Mouse (Mus musculus) heart, postnatal 25 days (tissue): ENCODE measurements around the gene Gpnmb. TPM values are rescaled to one million over a fixed set of nuclear protein-coding genes. Genes with fewer than 3 reads are reported as not detected.

Experiments
- DNase-seq: peaks from one replicate; pipeline ENCODE4 v3.0.0; 2022; ENCODE audit warnings: low spot score
- intact Hi-C: fragments of 180-260 bp; cut with DNase I; formaldehyde crosslinking; loops from one replicate; pipeline ENCODE4 v1.15.1; 2025
- total RNA-seq, 2 experiments: library from RNA; stranded (reverse); gene quantifications; 2 replicates each; pipeline ENCODE4 v1.2.3; 2021

Gpnmb gene
- total RNA-seq, 2 experiments from 2014 or later = 0.53 to 0.70 TPM

DNA sequence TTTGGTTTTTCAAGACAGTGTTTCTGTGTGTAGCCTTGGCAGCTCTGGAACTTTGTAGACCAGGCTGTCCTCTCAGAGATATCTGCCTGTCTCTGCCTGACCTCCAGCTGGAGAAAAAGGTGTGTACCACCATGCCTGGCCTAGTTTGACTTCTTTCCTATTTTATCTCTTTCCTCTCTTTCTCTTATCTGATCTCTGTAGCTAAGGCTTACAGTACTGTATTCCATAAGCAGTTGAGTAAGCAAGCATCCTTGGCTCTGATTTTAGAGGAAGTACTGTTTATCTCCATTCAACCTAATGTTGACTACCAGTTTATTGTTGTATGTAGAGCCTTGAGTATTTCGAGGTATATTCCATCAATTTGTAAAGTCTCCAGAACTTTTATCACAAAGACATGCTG is 43.0 kb downstream of the Gpnmb start:
- DNase-seq = no peak
- intact Hi-C loops = no loop called here

- DNase-seq = no peak
- intact Hi-C loops = no loop called here
Measured at GRCm38 (mm10) chr6:49083008-49083407, 46.7 kb downstream of the Gpnmb start.

DNA sequence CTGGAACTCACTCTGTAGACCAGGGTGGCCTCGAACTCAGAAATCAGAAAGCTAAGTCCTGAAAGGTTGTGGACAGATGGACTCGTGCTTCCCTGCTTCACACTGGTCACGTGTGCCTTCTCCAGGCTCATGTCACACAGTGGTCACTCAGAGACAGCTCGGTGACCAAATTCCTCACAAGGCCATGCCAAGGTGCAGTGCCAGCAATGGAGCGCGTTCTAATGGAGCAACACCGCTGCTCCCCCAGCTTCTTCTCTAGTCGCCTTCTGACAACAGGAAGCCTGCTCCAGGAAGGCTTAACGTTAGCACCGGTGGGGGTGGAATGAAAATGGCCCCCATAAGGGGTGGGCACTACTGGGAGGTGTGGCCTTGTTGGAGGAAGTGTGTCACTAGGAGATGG is 58.6 kb downstream of the Gpnmb start:
- intact Hi-C loops = no loop called here

DNA sequence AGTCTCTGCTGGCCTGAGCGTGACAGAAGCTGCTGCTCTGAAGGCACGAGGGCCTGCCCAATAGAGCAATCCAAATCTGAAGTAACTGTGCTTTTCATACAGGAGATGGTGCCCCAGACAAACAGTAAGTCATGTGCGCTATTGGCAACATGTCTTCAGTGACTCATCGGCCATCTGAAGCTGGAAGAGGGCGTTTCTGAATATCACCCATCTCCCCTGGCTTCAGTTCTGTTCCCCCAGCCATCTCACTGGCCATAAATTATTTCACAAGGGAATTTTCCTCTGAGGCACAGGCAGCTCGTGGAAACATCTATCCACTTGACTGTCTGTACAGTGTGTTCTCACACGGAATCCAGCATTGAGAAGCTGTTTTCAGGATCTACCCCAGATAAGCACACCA is 60.1 kb downstream of the Gpnmb start:
- intact Hi-C loops = no loop called here
- DNase-seq = peak; percentile 51

More for the DNA sequence above, 58.6 kb downstream of the Gpnmb start:
- DNase-seq = no peak

- intact Hi-C loops = no loop called here
- DNase-seq = peak; percentile 77
Measured at GRCm38 (mm10) chr6:49096933-49097461, 60.7 kb downstream of the Gpnmb start.

DNA sequence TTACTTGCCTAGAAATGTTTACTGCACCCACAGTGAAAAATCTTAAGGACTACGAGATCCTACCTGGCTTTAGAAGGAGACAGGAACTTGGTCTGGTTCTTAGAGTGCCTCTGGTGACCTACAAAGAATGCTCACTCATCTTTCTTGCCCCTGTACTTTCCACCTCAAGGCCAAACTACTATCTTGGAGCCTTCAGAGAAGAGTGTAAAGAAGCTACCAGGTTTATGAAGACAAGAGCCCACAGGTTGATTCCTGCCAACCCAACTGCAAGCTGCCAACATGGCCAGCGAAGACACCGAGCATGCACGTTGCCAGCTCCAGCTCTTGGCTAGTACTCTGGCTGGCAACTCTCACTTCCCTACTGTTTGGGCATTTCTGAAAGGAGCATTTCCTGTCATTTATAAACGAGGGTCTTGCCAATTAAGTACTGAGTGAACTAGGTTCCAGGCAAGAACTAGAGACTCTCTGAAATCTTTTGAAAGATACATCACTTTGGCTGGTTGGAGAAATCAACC is 61.3 kb downstream of the Gpnmb start:
- DNase-seq = no peak
- intact Hi-C loops = no loop called here

GRCm38 (mm10) chr6:49099086-49099485 is 62.7 kb downstream of the Gpnmb start:
- no peak for DNase-seq
- intact Hi-C loops = no loop called here

GRCm38 (mm10) chr6:49106746-49107500 is 70.6 kb downstream of the Gpnmb start:
- DNase-seq = no peak
- intact Hi-C loops = no loop called here

DNA sequence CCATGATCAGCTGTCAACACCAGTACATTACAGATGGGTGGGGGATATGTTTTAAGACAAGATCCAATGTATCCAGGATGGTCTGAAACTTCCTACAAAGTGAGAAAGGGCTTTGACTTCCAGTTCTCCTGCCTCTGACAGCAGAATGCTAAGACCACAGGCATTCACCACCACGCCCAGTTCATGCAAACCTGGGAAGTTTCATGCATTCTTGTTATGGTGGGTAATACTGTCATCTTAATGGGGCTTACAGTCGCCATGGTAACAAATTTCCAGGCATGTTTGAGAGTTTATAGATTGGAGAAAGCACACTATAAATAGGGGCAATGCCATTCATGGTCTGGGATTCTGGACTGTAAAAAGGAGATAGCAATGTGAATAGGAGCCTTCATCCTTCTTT is 72.8 kb downstream of the Gpnmb start:
- DNase-seq = no peak
- intact Hi-C loops = no loop called here

- DNase-seq = no peak
- intact Hi-C loops = no loop called here
Measured at GRCm38 (mm10) chr6:49113895-49114294, 77.5 kb downstream of the Gpnmb start.

DNA sequence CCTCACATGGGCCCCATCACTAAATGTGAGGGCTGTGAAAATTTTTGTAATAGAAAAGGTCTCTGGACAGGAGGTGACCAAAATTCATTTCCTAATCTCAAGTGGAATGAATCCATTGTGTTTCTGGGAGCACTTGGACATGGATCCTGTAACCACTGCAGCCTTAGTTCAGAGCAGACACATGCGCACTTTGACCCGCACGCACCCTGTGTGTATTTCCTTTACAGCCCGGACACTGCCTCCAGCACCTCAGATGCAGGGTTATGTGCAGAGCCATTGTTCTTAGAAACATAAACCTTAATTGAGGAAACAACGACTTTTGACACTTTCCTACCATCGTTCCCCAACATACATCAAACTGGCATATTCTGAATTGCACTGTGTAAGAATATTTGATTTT is 78.1 kb downstream of the Gpnmb start:
- intact Hi-C loops = no loop called here
- no peak for DNase-seq

DNA sequence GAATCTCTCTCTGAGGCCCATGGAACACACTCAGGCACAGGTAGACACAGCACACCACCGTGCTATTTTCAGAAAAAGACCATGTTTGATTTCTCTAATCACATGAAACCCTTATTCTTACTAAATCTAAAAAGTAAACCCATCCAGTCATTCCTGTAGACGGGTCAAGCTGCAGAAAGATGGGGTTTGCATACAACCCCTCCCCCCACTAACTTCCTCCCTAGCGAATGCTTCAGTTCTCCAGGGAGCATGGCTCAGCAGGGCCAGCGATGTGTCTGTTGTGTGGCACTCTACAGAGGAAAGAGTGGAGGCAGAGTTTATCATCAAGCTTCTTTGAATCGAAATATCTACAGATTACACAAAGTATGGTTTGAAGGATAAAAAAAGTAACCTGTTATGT is 79.2 kb downstream of the Gpnmb start:
- DNase-seq = no peak
- intact Hi-C loops = no loop called here

DNA sequence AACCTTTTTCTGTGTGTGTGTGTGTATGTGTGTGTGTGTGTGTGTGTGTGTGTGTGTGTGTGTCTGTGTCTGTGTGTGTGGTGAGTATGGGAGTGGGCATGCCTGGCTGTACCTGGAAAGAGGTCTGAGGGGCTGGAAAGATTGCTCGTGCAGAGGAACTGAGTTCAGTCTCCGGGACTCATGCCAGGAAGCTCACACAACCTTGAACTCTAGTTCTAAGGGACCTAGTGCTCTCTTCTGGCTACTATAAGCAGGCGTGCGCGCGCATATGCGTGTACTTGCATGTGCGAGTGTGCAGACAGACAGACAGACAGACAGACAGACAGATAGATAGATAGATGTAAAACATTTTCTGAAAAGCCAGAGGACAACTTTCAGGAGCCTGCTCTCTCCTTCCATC is 79.9 kb downstream of the Gpnmb start:
- intact Hi-C loops = no loop called here
- no peak for DNase-seq

- intact Hi-C loops = no loop called here
- DNase-seq = no peak
Measured at GRCm38 (mm10) chr6:49118446-49118845, 82.1 kb downstream of the Gpnmb start.

DNA sequence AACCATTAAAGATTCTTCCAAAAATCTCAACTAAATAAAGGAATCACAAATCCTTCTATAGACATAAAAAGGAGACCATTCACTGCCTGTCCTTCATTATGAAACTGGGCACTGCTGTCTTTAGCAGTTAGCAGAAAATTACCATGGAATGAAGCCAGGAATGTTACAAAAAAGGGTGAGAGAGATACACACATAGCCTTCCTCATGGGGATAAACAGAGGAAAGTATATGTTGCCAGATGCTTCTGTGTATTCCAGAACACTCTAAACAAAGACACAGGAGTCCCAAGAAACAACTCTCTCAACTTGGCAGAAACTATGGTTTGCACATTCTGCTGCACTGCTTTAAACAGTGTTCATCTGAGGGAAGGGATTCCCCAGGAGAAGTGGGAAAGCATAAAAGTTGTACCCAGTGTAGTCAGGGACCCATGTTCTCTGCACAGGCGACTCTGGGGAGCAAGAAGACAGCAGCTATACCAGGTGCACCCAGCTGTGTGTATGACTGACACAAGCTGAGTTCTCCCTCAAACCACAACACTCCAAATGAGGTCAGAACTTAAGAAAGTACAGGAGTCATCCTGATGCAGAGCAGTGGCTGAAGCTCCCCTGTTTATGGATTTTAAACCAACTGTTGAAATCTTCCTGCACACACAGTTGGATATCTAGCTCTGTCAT is 83.3 kb downstream of the Gpnmb start:
- no peak for DNase-seq
- intact Hi-C loops = no loop called here

- intact Hi-C loops = no loop called here
- no peak for DNase-seq
Measured at GRCm38 (mm10) chr6:49120370-49120769, 84.0 kb downstream of the Gpnmb start.

Other genes starting within 250 kb of the Gpnmb start
- 10 to 100 TPM; 16.6 to 20.0 TPM for gene Tmem176a, start 195.6 kb upstream of the Gpnmb start, total RNA-seq
- 10 to 100 TPM; 52.5 to 54.8 TPM for gene Tmem176b, start 195.1 kb upstream of the Gpnmb start, total RNA-seq
- gene Aoc1, start 163.7 kb upstream of the Gpnmb start, total RNA-seq = not detected
- gene 1600015I10Rik, start 106.7 kb upstream of the Gpnmb start, total RNA-seq = not detected
- not detected for gene Doxl2, start 61.6 kb upstream of the Gpnmb start, total RNA-seq
- not detected for gene Svs1, start 49.7 kb upstream of the Gpnmb start, total RNA-seq
- 10 to 100 TPM; 35.4 to 36.3 TPM for gene Malsu1, start 37.2 kb downstream of the Gpnmb start, total RNA-seq
- gene Igf2bp3, start 178.4 kb downstream of the Gpnmb start, total RNA-seq = under 1 TPM; 0.34 to 0.36 TPM
- 10 to 100 TPM; 24.8 to 34.4 TPM for gene Tra2a, start 227.5 kb downstream of the Gpnmb start, total RNA-seq